Mouse (Mus musculus): ENCODE measurements around the gene Rhog. TPM values are rescaled to one million over a fixed set of nuclear protein-coding genes. Genes with fewer than 3 reads are reported as not detected.
A peak's percentile ranks its signal among the peaks of the same experiment; 100 is the strongest.
"Not testable (repeated sequence)": the region's sequence is repeated elsewhere in the genome, so short reads cannot be mapped to it uniquely, and the experiment has no call there.

Gene Rhog
- total RNA-seq, 2 experiments from 2014 or later = 23.4 to 23.9 TPM

GRCm38 (mm10) chr7:102266401-102267042 is 10.7 kb upstream of the Rhog start:
- no peak for TF ChIP-seq CTCF (conservative IDR thresholded peaks at IDR 0.05)
- no peak for DNase-seq (ENCODE audit: low spot score in 2 of 2)
- Histone ChIP-seq H3K27ac (no peak overlapping the region), H3K4me3 (no peak overlapping the region)

- H3K4me3 ChIP-seq; H3K27ac ChIP-seq; DNase-seq (ENCODE audit: low spot score in 2 of 2): not testable (repeated sequence)
Observed at GRCm38 (mm10) chr7:102266021-102266400, 10.2 kb upstream of the Rhog start.

DNA sequence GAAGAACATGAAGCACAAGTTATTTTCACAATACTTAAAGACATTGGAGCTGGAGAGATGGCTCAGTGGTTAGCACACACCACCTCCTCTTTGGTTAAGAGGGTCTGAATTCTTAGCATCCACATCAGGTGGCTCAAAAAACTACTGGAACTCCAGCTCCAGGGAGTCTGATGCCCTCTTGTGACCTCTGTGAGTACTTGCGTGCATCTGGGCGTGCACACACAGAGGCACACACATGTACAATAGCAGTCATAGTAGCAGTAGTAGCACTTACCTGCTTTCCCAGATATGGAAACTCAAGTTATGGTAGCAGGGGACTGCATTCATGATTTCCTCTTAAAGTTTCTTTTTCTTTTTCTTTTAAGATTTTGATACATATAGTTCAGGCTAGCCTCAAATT is 7.2 kb upstream of the Rhog start:
- DNase-seq (ENCODE audit: low spot score in 2 of 2) = no peak
- TF ChIP-seq CTCF (conservative IDR thresholded peaks at IDR 0.05) = no peak

DNA sequence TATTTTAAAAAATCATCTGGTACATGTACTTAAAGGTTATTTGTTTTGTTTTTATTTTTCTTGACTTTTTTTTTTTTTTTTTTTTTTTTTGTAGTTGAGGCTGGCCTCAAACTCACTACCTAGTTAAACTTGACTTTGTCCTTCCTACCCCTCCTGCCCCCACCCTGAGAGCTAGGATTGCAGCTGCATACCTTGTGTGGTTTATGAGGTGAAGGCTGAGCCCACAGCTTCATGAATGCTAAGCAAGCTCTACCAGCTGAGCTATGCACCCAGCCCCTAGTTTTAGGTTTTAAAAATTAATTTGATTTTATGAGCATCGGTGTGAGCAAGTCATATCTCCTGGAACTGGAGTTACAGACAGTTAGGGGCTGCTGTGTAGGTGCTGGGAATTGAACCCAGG is 4.7 kb upstream of the Rhog start:
- DNase-seq (ENCODE audit: low spot score in 2 of 2) = no peak
- Histone ChIP-seq H3K4me3 (no peak overlapping the region), H3K27ac (no peak overlapping the region)
- no peak for TF ChIP-seq CTCF (conservative IDR thresholded peaks at IDR 0.05)

More for the DNA sequence above, 7.2 kb upstream of the Rhog start:
- Histone ChIP-seq H3K27ac (no peak overlapping the region), H3K4me3 (no peak overlapping the region)

- H3K27ac ChIP-seq = no peak overlapping the region
- H3K4me3 ChIP-seq = no peak overlapping the region
- no peak for TF ChIP-seq CTCF (conservative IDR thresholded peaks at IDR 0.05)
- no peak for DNase-seq (ENCODE audit: low spot score in 2 of 2)
Observed at GRCm38 (mm10) chr7:102259716-102260479, 4.0 kb upstream of the Rhog start.

DNA sequence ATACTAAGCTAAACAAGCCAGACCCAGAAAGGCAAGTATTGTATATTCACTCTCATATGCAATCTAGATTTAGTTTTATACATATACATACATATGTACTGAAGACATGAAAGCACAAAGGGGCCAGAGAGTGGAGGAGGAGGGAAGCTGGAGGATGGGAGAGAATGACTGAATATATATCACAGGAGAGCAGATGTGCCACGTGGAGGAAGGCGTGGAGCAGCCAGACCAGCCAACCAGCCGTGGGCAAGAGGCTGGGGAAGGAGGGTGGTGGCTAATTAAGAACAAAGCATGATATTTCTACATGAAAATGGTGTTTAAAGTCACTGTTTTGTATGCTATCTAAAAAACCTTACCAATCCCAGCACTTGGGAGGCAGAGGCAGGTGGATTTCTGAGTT is 2.9 kb upstream of the Rhog start:
- H3K27ac ChIP-seq = no peak overlapping the region
- no peak overlapping the region for H3K4me3 ChIP-seq
- no peak for TF ChIP-seq CTCF (conservative IDR thresholded peaks at IDR 0.05)
- DNase-seq (ENCODE audit: low spot score in 2 of 2) = no peak

DNA sequence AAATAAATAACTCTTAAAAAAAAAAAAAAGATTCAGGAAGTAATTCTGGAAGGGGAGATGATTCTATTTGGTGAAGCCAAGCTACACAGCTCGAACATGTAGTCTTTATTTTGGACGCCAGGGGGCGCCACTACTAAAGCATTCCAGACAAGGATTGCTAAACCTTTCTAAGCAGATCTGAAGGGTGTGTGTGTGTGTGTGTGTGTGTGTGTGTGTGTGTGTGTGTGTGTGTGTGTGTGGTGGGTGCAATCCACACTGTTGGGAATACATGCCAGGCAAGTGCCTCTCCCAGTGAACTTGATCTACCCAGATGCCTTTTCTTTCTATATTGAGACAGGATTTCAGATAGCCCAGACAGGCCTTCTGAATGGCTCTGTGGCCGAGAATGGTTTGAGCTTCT is 2.3 kb upstream of the Rhog start:
- peak; percentile 68 to 84 for DNase-seq (ENCODE audit: low spot score in 2 of 2)
- TF ChIP-seq CTCF (conservative IDR thresholded peaks at IDR 0.05) = peak; percentile 75
- Histone ChIP-seq H3K27ac (no peak overlapping the region), H3K4me3 (no peak overlapping the region)

- Histone ChIP-seq H3K27ac (no peak overlapping the region), H3K4me3 (no peak overlapping the region)
- TF ChIP-seq CTCF (conservative IDR thresholded peaks at IDR 0.05) = no peak
- no peak for DNase-seq (ENCODE audit: low spot score in 2 of 2)
Observed at GRCm38 (mm10) chr7:102256636-102257035, 782 bp upstream of the Rhog start.

DNA sequence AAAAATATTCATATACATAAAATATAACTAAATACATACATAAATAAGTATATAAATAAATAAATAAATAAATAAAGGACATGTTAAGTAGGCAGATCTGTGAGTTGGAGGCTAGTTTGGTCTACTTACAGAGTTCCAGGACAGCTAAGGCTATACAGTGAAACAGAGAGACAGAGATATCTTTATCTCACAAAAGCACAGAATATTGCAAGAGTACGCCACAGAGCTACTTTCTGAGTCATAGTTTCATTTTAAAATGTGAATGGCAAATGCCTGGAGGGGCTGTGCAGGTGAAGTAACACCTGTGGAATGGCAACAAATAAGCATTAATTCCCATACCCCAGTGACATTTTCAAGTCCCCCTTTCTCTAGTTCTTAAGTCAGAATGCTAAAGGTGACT is 2.2 kb downstream of the Rhog start:
- no peak overlapping the region for H3K27ac ChIP-seq
- DNase-seq (ENCODE audit: low spot score in 2 of 2) = no peak
- TF ChIP-seq CTCF (conservative IDR thresholded peaks at IDR 0.05) = no peak
- H3K4me3 ChIP-seq = no peak overlapping the region

- DNase-seq (ENCODE audit: low spot score in 2 of 2) = peak; percentile 65 to 80
- peak; percentile 89 for TF ChIP-seq CTCF (conservative IDR thresholded peaks at IDR 0.05)
- peak overlapping the region; percentile 57 for H3K4me3 ChIP-seq
- H3K27ac ChIP-seq = peak overlapping the region; percentile 97
Observed at GRCm38 (mm10) chr7:102250631-102251214, 5.1 kb downstream of the Rhog start.

DNA sequence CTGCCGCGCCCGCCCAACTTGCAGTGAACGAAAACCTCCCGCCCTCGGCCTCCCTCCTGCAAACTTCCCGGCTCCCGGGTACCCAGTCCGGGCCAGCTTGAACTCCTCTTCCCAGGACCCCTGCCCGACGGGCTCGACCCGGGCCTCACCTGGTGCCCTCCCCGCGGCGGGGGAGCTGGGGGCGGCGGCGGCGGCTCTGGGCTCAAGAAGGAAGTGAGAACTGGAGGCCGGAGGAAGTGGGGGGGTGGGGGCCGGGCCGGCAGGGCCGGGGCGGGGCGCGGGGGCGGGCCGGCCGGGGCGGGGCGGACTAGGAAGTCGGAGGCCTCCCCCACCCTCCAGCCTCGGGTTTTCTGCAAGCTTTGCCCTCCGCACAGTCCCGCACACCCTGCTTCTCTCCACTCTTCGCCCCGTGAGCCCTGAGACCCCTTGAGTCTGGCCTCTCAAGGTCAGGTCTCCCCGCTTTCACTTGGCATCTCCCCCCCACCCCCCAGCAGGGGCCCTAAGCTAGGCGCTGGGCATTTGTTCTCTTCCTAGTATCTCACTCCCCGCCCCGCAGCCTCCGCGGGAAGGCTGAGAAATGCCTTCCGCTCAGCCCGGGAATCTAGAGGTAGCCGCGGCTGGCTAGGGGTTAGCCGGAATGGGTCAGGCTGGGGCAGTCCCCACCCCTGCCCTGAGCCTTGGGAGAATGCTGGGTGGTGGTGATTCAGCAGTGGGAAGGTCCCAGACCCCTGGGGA is 5.8 kb downstream of the Rhog start:
- H3K4me3 ChIP-seq = peak overlapping the region; percentile 57
- peak overlapping the region; percentile 97 for H3K27ac ChIP-seq
- no peak for TF ChIP-seq CTCF (conservative IDR thresholded peaks at IDR 0.05)
- DNase-seq (ENCODE audit: low spot score in 2 of 2) = no peak

DNA sequence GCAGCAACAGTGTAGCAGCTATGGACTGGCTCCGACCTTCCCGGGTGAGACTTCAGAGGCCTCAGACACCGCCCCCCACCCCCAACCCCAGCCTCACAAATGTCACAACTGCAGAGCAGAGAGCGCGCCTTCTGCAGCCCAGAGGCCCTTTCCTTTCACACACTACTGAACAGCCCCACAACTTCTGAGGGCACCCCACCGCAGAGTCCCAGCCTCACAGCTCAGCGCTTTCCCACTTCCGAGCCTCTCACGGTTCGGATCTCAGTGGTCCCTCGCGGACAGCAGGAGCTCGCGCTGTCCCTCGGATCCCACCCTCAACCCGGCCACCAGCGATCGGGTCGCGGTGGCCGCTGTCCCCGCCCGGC is 6.3 kb downstream of the Rhog start:
- DNase-seq (ENCODE audit: low spot score in 2 of 2) = no peak
- H3K4me3 ChIP-seq = peak overlapping the region; percentile 57
- peak overlapping the region; percentile 97 for H3K27ac ChIP-seq
- no peak for TF ChIP-seq CTCF (conservative IDR thresholded peaks at IDR 0.05)

Data from layer of hippocampus, adult 2 months (tissue).